ENCODE assay signal across 15 mouse cellular contexts in the genomic region with DNA sequence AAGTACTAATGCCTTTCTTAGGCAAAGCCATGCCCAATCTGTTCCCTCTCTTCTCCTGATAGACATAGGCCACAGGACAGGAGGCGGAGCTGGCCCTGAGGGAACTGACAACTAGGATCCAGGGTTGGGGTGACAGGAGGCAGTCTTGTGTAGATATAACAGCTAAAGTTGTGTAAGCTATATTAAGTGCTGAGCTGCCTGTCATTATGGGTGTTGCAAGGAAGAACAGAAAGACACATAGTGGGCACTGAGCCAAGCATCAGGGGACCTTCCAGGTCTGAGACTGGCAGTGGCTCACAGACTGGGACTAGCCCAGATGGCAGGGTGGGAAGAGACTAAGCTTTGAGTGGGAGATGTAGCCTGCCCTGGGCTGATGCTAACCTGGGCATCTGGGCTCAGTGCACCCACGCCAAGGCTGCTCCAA. TPM values are rescaled to one million over a fixed set of nuclear protein-coding genes. Genes with fewer than 3 reads are reported as not detected.
DNase-seq lines count a peak whose midpoint lies in the region; ATAC-seq and TF ChIP-seq lines count a peak whose summit lies in the region.
"Had no signal": no experiment of that assay in that cellular context is flagged by ENCODE, and none has a peak within 500 bp of the region (broad histone marks: within the 10 kb centered on the region; RNA-seq: fewer than 3 reads in every experiment).

No protein-coding gene starts in this region.

- H3K4me3 ChIP-seq in heart, adult 2 months: no peak overlapping the region
- no peak overlapping the region for H3K4me3 ChIP-seq in lung, embryonic 16.5 days (ENCODE audit: low read length)
- H3K4me3 ChIP-seq in lung, adult 2 months (replicated peaks; ENCODE audit: extremely low read depth, low read depth, low read length): no peak overlapping the region
- no peak overlapping the region for H3K4me3 ChIP-seq in kidney, embryonic 14.5 days (ENCODE audit: low read length)
- H3K4me3 ChIP-seq: hindbrain, embryonic 10.5 days; limb, embryonic 12.5 days had no signal

- no peak for TF ChIP-seq CTCF in heart, adult 2 months (IDR thresholded peaks at IDR 0.05)
- TF ChIP-seq CTCF in lung, adult 2 months (IDR thresholded peaks at IDR 0.05; ENCODE audit: insufficient read depth, low read length): no peak

- peak; percentile 76 for ATAC-seq in lung, embryonic 16.5 days (ENCODE audit: low read depth)
- peak; percentile 25; the same call in 1 of the 2 replicates for ATAC-seq in granulocyte monocyte progenitor cell, adult 5-6 weeks (replicated peaks; ENCODE audit: poor library complexity, severe bottlenecking)
- no peak for ATAC-seq in kidney, embryonic 14.5 days (ENCODE audit: low FRiP score, low TSS enrichment)

- TF ChIP-seq EP300 in heart, adult 2 months (IDR thresholded peaks at IDR 0.05; ENCODE audit: insufficient read depth, low read depth, low read length): peak; percentile 74; the same call in 1 of the 2 replicates

- H3K9ac ChIP-seq in heart, adult 2 months (ENCODE audit: low read depth, low read length): no peak overlapping the region
- H3K9ac ChIP-seq in lung, embryonic 16.5 days (ENCODE audit: low read length): no peak overlapping the region
- H3K9ac ChIP-seq in kidney, embryonic 14.5 days (ENCODE audit: low read depth, low read length): no peak overlapping the region
- H3K9ac ChIP-seq: limb, embryonic 12.5 days had no signal

- H3K4me2 ChIP-seq in lung, embryonic 16.5 days (ENCODE audit: low read depth, low read length): no peak overlapping the region
- H3K4me2 ChIP-seq in kidney, embryonic 14.5 days (replicated peaks; ENCODE audit: low read depth, low read length): no peak overlapping the region
- H3K4me2 ChIP-seq: limb, embryonic 12.5 days had no signal

- H3K79me2 ChIP-seq in heart, adult 2 months (replicated peaks; ENCODE audit: control insufficient read depth, insufficient read depth, low read length): no peaks in the 10 kb centered on the region

- intact Hi-C loops in heart, adult 2 months (cut with DNase I): no loop called here
- intact Hi-C loops in heart, postnatal 25 days (cut with DNase I): no loop called here
- intact Hi-C loops in heart, postnatal 10 days (cut with DNase I): no loop called here

- H3K4me1 ChIP-seq in heart, adult 2 months (ENCODE audit: control insufficient read depth, insufficient read depth, low read length): peaks cover 3% of the 10 kb centered on the region; the same call in 1 of the 2 replicates
- peaks cover 6% of the 10 kb centered on the region for H3K4me1 ChIP-seq in lung, embryonic 16.5 days (replicated peaks; ENCODE audit: control insufficient read depth, insufficient read depth, low read length)
- H3K4me1 ChIP-seq in lung, adult 2 months (ENCODE audit: control insufficient read depth, insufficient read depth, low read length): no peaks in the 10 kb centered on the region
- H3K4me1 ChIP-seq in kidney, embryonic 14.5 days (ENCODE audit: control insufficient read depth, insufficient read depth, low read length): no peaks in the 10 kb centered on the region
- H3K4me1 ChIP-seq: hindbrain, embryonic 10.5 days had no signal

- DNase-seq in heart, adult 2 months: peak in 1 of 2 experiments; percentile 51
- no peak for DNase-seq in heart, postnatal 25 days (ENCODE audit: low spot score)
- no peak for DNase-seq in lung, adult 2 months
- peak; percentile 57 for DNase-seq in heart, postnatal 10 days
- no peak for DNase-seq in urinary bladder, postnatal 4 days (ENCODE audit: low spot score in 2 of 2)
- DNase-seq: adrenal gland, postnatal 10 days; cerebellum, adult 11 months; kidney, adult 11 months; spleen, adult 18-20 months had no signal

- no peak overlapping the region for H3K27ac ChIP-seq in heart, adult 2 months
- H3K27ac ChIP-seq in lung, embryonic 16.5 days (ENCODE audit: low read length): 0 out of 2 replicates have a peak overlapping the region, but pooled peaks have one; percentile 10
- H3K27ac ChIP-seq in kidney, embryonic 14.5 days (ENCODE audit: low read depth, low read length): no peak overlapping the region
- H3K27ac ChIP-seq: hindbrain, embryonic 10.5 days; limb, embryonic 12.5 days had no signal

- H3K27me3 ChIP-seq in heart, adult 2 months (ENCODE audit: control insufficient read depth, insufficient read depth, low read length): no peaks in the 10 kb centered on the region
- H3K27me3 ChIP-seq in lung, embryonic 16.5 days (ENCODE audit: control insufficient read depth, insufficient read depth, low read depth, low read length): no peaks in the 10 kb centered on the region
- no peaks in the 10 kb centered on the region for H3K27me3 ChIP-seq in kidney, embryonic 14.5 days (ENCODE audit: control insufficient read depth, insufficient read depth, low read length)
- H3K27me3 ChIP-seq: limb, embryonic 12.5 days had no signal

- H3K36me3 ChIP-seq in heart, adult 2 months (ENCODE audit: control insufficient read depth, insufficient read depth, low read length): no peaks in the 10 kb centered on the region
- no peaks in the 10 kb centered on the region for H3K36me3 ChIP-seq in lung, embryonic 16.5 days (ENCODE audit: control insufficient read depth, insufficient read depth, low read length)
- no peaks in the 10 kb centered on the region; the same call in 1 of the 2 replicates for H3K36me3 ChIP-seq in kidney, embryonic 14.5 days (ENCODE audit: control insufficient read depth, insufficient read depth, low read length)
- H3K36me3 ChIP-seq: hindbrain, embryonic 10.5 days; limb, embryonic 12.5 days had no signal

- TF ChIP-seq POLR2A in heart, adult 2 months (IDR thresholded peaks at IDR 0.05; ENCODE audit: insufficient read depth, low read depth, low read length): 0 out of 2 replicates have a peak, but pooled peaks have one; percentile 21
- no peak for TF ChIP-seq POLR2A in lung, adult 2 months (IDR thresholded peaks at IDR 0.05; ENCODE audit: borderline replicate concordance, extremely low read depth, low read depth, low read length)

- no peaks in the 10 kb centered on the region for H3K9me3 ChIP-seq in lung, embryonic 16.5 days (ENCODE audit: control insufficient read depth, low read length)
- H3K9me3 ChIP-seq in kidney, embryonic 14.5 days (ENCODE audit: control insufficient read depth, low read length): no peaks in the 10 kb centered on the region
- H3K9me3 ChIP-seq: hindbrain, embryonic 10.5 days; limb, embryonic 12.5 days had no signal

- 71% methylated on average over 2 of the region's 2 CpGs for WGBS in heart, adult 2 months
- 57% methylated on average over 2 of the region's 2 CpGs for WGBS in lung, embryonic 16.5 days
- WGBS in lung, adult 2 months: 74% methylated on average over 2 of the region's 2 CpGs
- 80% methylated on average over 2 of the region's 2 CpGs for WGBS in kidney, embryonic 14.5 days

RNA-seq across cellular contexts. Expression of a gene that starts 30.0 kb away (rescaled TPM):
- 1 to 10 TPM; 4.7 to 6.5 TPM for total RNA-seq in heart, adult 2 months (2021)
- polyA plus RNA-seq in heart, adult 2 months (2012; rRNA removed): 18.0 and 19.1 TPM in 2 replicates
- 10 to 100 TPM in 1 of 2 experiments, 1 to 10 TPM in 1; 9.7 to 10.2 TPM for total RNA-seq in heart, postnatal 25 days (2021)
- 24.3 and 32.0 TPM in 2 replicates for polyA plus RNA-seq in lung, embryonic 16.5 days (2015; fragmentation: Nextera tagmentation; extraction: Ambion mirVana)
- 15.4 and 16.7 TPM in 2 replicates for polyA plus RNA-seq in lung, adult 2 months (2012; rRNA removed)
- total RNA-seq in granulocyte monocyte progenitor cell, adult 5-6 weeks (2014; fragmentation: Nextera tagmentation): not detected in 2 replicates
- 0.82 TPM in 1 of 2 replicates, not detected in the other for total RNA-seq in granulocyte monocyte progenitor cell, adult 5-6 weeks (2017)
- 10 to 100 TPM; 18.4 to 19.3 TPM for total RNA-seq in heart, postnatal 10 days (2021)
- polyA plus RNA-seq in kidney, embryonic 14.5 days (2014; fragmentation: Nextera tagmentation; extraction: Ambion mirVana): 17.6 and 29.9 TPM in 2 replicates
- total RNA-seq: megakaryocyte-erythroid progenitor cell, adult 5-6 weeks had no signal

RNA-seq across cellular contexts. Expression of a gene that starts 53.1 kb away (rescaled TPM):
- total RNA-seq in heart, adult 2 months (2021): 1 to 10 TPM; 1.1 to 2.1 TPM
- polyA plus RNA-seq in heart, adult 2 months (2012; rRNA removed): 7.7 and 9.4 TPM in 2 replicates
- total RNA-seq in heart, postnatal 25 days (2021): 1 to 10 TPM; 2.1 to 2.7 TPM
- polyA plus RNA-seq in lung, embryonic 16.5 days (2015; fragmentation: Nextera tagmentation; extraction: Ambion mirVana): 0.54 and 0.84 TPM in 2 replicates
- polyA plus RNA-seq in lung, adult 2 months (2012; rRNA removed): 0.17 and 0.18 TPM in 2 replicates
- not detected in 2 replicates for total RNA-seq in granulocyte monocyte progenitor cell, adult 5-6 weeks (2014; fragmentation: Nextera tagmentation)
- total RNA-seq in granulocyte monocyte progenitor cell, adult 5-6 weeks (2017): not detected in 2 replicates
- 1 to 10 TPM; 2.3 to 2.5 TPM for total RNA-seq in heart, postnatal 10 days (2021)
- polyA plus RNA-seq in kidney, embryonic 14.5 days (2014; fragmentation: Nextera tagmentation; extraction: Ambion mirVana): not detected in 2 replicates
- total RNA-seq: megakaryocyte-erythroid progenitor cell, adult 5-6 weeks had no signal

Comparison
In these comparisons a context has a peak if more than half of its experiments do, and no peak if none do; other contexts are left out.
1. DNase-seq: peak in heart, postnatal 10 days (2 of 2); none in heart, postnatal 25 days (single experiment), lung, adult 2 months (single experiment) and urinary bladder, postnatal 4 days (0 of 2).